Mouse (Mus musculus) intestine, postnatal 0 days (tissue): ENCODE data around the gene Rrp8. TPM values are rescaled to one million over a fixed set of nuclear protein-coding genes. Genes with fewer than 3 reads are reported as not detected.
"Not testable (repeated sequence)": the region's sequence is repeated elsewhere in the genome, so short reads cannot be mapped to it uniquely, and the experiment has no call there.

ENCODE experiments used
- ATAC-seq: fragments of 200-750 bp; cut with Nextera tagmentation; 2 replicates; pipeline ENCODE4 v1.8.0; 2017; ENCODE audit warnings: mild to moderate bottlenecking, moderate TSS enrichment, moderate library complexity
- H3K27ac ChIP-seq: fragments of 300-500 bp; sonication (generic); 2 replicates; pipeline ENCODE4 v1.5.1; 2014; ENCODE audit warnings: mild to moderate bottlenecking, low read depth, low read length, moderate library complexity
- H3K27me3 ChIP-seq: fragments of 300-500 bp; sonication (generic); replicated peaks from 2 replicates; pipeline ENCODE4 v1.6.1; 2014; ENCODE audit warnings: low read length, mixed read lengths; ENCODE audit not compliant: control insufficient read depth, insufficient read depth
- H3K36me3 ChIP-seq: fragments of 300-500 bp; sonication (generic); 2 replicates; pipeline ENCODE4 v1.6.1; 2014; ENCODE audit warnings: mild to moderate bottlenecking, moderate library complexity; ENCODE audit not compliant: control insufficient read depth, insufficient read depth
- H3K4me1 ChIP-seq: fragments of 300-500 bp; sonication (generic); replicated peaks from 2 replicates; pipeline ENCODE4 v1.6.1; 2014; ENCODE audit warnings: antibody characterized with exemption, low read length, mixed read lengths; ENCODE audit not compliant: control insufficient read depth, insufficient read depth
- H3K4me2 ChIP-seq: fragments of 300-500 bp; sonication (generic); replicated peaks from 2 replicates; pipeline ENCODE4 v1.6.1; 2014; ENCODE audit warnings: low read depth, mild to moderate bottlenecking, moderate library complexity
- H3K4me3 ChIP-seq: fragments of 300-500 bp; sonication (generic); 2 replicates; pipeline ENCODE4 v1.5.1; 2014; ENCODE audit warnings: low read depth, low read length
- H3K9ac ChIP-seq: fragments of 300-500 bp; sonication (generic); 2 replicates; pipeline ENCODE4 v1.6.1; 2014; ENCODE audit warnings: mild to moderate bottlenecking, low read depth, low read length
- H3K9me3 ChIP-seq: fragments of 300-500 bp; sonication (generic); 2 replicates; pipeline ENCODE4 v1.6.1; 2016; ENCODE audit warnings: mixed run types; ENCODE audit not compliant: control insufficient read depth
- CTCF ChIP-seq: sonication (generic); IDR thresholded peaks from 2 replicates; pipeline ENCODE4 v1.5.1; 2016; ENCODE audit warnings: low read depth, mild to moderate bottlenecking, control low read depth, antibody characterized with exemption, moderate library complexity
- WGBS: fragments of 180-500 bp; shearing (Covaris S2); extraction: QIAGEN DNeasy Blood & Tissue Kit; methylation state at CpG from one replicate; pipeline ENCODE4 v1.1.7; 2014; 5-methylcytosine and 5-hydroxymethylcytosine counted together
- polyA plus RNA-seq: library from polyadenylated mRNA; unstranded; fragments of >200 nt; fragmentation: Nextera tagmentation; extraction: Ambion mirVana; gene quantifications from 2 replicates; pipeline ENCODE4 v1.2.1, GENCODE M21; 2015

Gene Rrp8
- polyA plus RNA-seq, 1 experiment from 2014 or later = 15.0 TPM

- no peak for ATAC-seq
- Histone ChIP-seq H3K4me1 (peaks cover 6% of the 10 kb centered on the region; the same call in 1 of the 2 replicates), H3K4me2 (no peak overlapping the region)
These were observed 15.5 kb upstream of the Rrp8 start for GRCm38 (mm10) chr7:105752716-105753115.

GRCm38 (mm10) chr7:105751491-105752433 lies 14.6 kb upstream of the Rrp8 start, which contains the start of gene Tpp1:
Gene Tpp1, minus strand, starts transcription at chr7:105752235.
- H3K27ac ChIP-seq = peak within 1 kb of the TSS; percentile 63
- 13% methylated on average over 20 of the region's 20 CpGs for WGBS
- no peaks in the 10 kb centered on the region for H3K27me3 ChIP-seq
- H3K4me3 ChIP-seq = peak within 1 kb of the TSS; percentile 79
- H3K4me2 ChIP-seq = peak within 1 kb of the TSS; percentile 84
- peak within 1 kb of the TSS; percentile 80 for H3K9ac ChIP-seq
- H3K9me3 ChIP-seq = no peaks in the 10 kb centered on the region
- no peak for TF ChIP-seq CTCF
- peak; percentile 86 for ATAC-seq
- peaks cover 23% of the 10 kb centered on the region for H3K36me3 ChIP-seq
- peaks cover 6% of the 10 kb centered on the region; the same call in 1 of the 2 replicates for H3K4me1 ChIP-seq

More at GRCm38 (mm10) chr7:105752716-105753115, 15.5 kb upstream of the Rrp8 start:
- 90% methylated on average over 2 of the region's 2 CpGs for WGBS
- H3K27me3 ChIP-seq = no peaks in the 10 kb centered on the region
- H3K4me3 ChIP-seq = no peak overlapping the region
- TF ChIP-seq CTCF = no peak
- peaks cover 18% of the 10 kb centered on the region for H3K36me3 ChIP-seq
- H3K9ac ChIP-seq = no peak overlapping the region
- H3K9me3 ChIP-seq = no peaks in the 10 kb centered on the region
- no peak overlapping the region for H3K27ac ChIP-seq

- no peak overlapping the region for H3K4me3 ChIP-seq
- no peak overlapping the region for H3K27ac ChIP-seq
- H3K9ac ChIP-seq = no peak overlapping the region
- no peak for TF ChIP-seq CTCF
- no peaks in the 10 kb centered on the region for H3K9me3 ChIP-seq
- H3K4me1 ChIP-seq = peaks cover 6% of the 10 kb centered on the region; the same call in 1 of the 2 replicates
- H3K27me3 ChIP-seq = no peaks in the 10 kb centered on the region
- peaks cover 31% of the 10 kb centered on the region for H3K36me3 ChIP-seq
- H3K4me2 ChIP-seq = no peak overlapping the region
- 96% methylated on average over 2 of the region's 2 CpGs for WGBS
- ATAC-seq = no peak
These were observed 10.6 kb upstream of the Rrp8 start for GRCm38 (mm10) chr7:105747776-105748175.

- H3K9me3 ChIP-seq = no peaks in the 10 kb centered on the region
- under 1% methylated on average over 46 of the region's 67 CpGs for WGBS
- peaks cover 52% of the 10 kb centered on the region for H3K36me3 ChIP-seq
- H3K9ac ChIP-seq = peak within 1 kb of the TSS; percentile 89
- peak within 1 kb of the TSS; percentile 83 for H3K4me3 ChIP-seq
- H3K27me3 ChIP-seq = no peaks in the 10 kb centered on the region
- peak within 1 kb of the TSS; percentile 71 for H3K27ac ChIP-seq
- peak within 1 kb of the TSS; percentile 95 for H3K4me2 ChIP-seq
- ATAC-seq = peak; percentile 98
- TF ChIP-seq CTCF = peak; percentile 66
- no peaks in the 10 kb centered on the region for H3K4me1 ChIP-seq
These were observed 6.9 kb upstream of the Rrp8 start, which contains the start of gene Taf10 for GRCm38 (mm10) chr7:105743926-105744590. Gene Taf10, minus strand, starts transcription at chr7:105744361.

- H3K4me3 ChIP-seq = peak overlapping the region; percentile 83
- ATAC-seq, H3K9me3 ChIP-seq, H3K4me1 ChIP-seq, H3K27me3 ChIP-seq: not testable (repeated sequence)
- WGBS = 29% methylated on average over 20 of the region's 20 CpGs
- peak overlapping the region; percentile 95 for H3K4me2 ChIP-seq
- H3K27ac ChIP-seq = peak overlapping the region; percentile 71
- peaks cover 50% of the 10 kb centered on the region for H3K36me3 ChIP-seq
- peak overlapping the region; percentile 89 for H3K9ac ChIP-seq
These were observed 6.2 kb upstream of the Rrp8 start for GRCm38 (mm10) chr7:105743246-105743925.

GRCm38 (mm10) chr7:105742539-105743215 lies 5.5 kb upstream of the Rrp8 start:
- not testable (repeated sequence) for ATAC-seq, H3K27ac ChIP-seq, H3K9me3 ChIP-seq, H3K4me1 ChIP-seq, H3K9ac ChIP-seq, H3K4me3 ChIP-seq, H3K27me3 ChIP-seq
- 75% methylated on average over 7 of the region's 7 CpGs for WGBS
- H3K4me2 ChIP-seq = peak overlapping the region; percentile 95; the same call in 1 of the 2 replicates
- peaks cover 46% of the 10 kb centered on the region for H3K36me3 ChIP-seq
